Mouse (Mus musculus): Measurements from ENCODE around the gene Qsox2. TPM values are rescaled to one million over a fixed set of nuclear protein-coding genes. Genes with fewer than 3 reads are reported as not detected.

Gene Qsox2
- total RNA-seq, 2 experiments from 2014 or later: 25.3 to 25.7 TPM

- DNase-seq (ENCODE audit: low spot score in 2 of 2): no peak
Measured at GRCm38 (mm10) chr2:26207559-26207958, 29.8 kb downstream of the Qsox2 start.

GRCm38 (mm10) chr2:26205761-26206160 lies 31.6 kb downstream of the Qsox2 start:
- no peak for TF ChIP-seq CTCF (conservative IDR thresholded peaks at IDR 0.05)
- DNase-seq (ENCODE audit: low spot score in 2 of 2): no peak
- H3K27ac ChIP-seq: no peak overlapping the region
- H3K4me3 ChIP-seq: no peak overlapping the region

More at GRCm38 (mm10) chr2:26207559-26207958, 29.8 kb downstream of the Qsox2 start:
- no peak for TF ChIP-seq CTCF (conservative IDR thresholded peaks at IDR 0.05)
- H3K27ac ChIP-seq: no peak overlapping the region
- no peak overlapping the region for H3K4me3 ChIP-seq

DNA sequence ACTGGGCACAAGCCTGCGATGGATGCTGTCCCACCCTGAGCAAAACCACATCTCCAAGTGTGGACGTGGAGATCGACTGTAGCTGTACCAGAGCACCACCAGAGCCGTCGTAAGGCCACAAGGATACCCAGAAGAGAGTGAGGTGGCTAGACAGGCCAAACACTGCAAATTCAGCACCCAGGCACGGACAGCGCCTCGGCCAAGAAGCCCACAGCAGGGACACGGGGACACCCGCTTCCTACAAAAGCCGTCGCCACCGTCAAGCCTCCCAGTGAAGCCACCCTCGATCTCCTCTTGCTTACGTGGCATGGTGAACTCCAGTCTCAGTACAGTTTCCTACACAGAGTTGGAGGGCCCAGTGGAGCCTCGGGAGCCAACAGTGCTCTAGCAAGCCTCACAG lies 32.2 kb downstream of the Qsox2 start:
- no peak for TF ChIP-seq CTCF (conservative IDR thresholded peaks at IDR 0.05)
- no peak for DNase-seq (ENCODE audit: low spot score in 2 of 2)
- Histone ChIP-seq H3K27ac (no peak overlapping the region), H3K4me3 (no peak overlapping the region)

DNA sequence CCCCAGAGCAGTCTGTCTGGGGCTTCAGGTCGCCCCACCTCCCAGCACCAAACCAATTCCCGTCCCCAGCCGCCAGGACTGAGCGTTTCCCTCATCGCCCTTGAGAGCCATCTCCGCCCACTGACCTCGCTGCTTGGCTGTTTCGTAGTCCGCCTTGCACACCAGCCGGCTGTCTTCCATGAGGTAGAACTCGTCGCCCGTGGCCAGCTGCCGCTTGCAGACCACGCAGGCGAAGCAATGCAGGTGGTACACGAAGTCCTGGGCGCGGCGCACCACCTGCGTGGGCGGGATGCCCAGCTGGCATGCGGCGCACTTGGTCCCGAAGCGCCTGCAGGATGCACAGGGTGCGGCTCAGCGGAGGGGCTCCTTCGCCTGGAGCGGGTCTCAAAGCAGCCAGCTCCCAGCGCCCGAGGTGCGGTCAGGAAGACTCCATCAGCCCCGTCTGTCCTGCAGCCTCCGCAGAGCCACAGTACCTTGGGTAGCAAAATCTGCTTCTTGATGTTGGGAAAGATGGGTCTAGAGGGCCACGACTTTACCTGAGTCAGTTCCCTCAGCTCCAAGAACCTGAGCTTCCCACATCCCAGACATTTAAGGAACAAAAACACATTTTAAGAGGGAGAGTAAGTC lies 34.4 kb downstream of the Qsox2 start:
- Histone ChIP-seq H3K27ac (no peak overlapping the region), H3K4me3 (no peak overlapping the region)
- no peak for DNase-seq (ENCODE audit: low spot score in 2 of 2)
- no peak for TF ChIP-seq CTCF (conservative IDR thresholded peaks at IDR 0.05)

DNA sequence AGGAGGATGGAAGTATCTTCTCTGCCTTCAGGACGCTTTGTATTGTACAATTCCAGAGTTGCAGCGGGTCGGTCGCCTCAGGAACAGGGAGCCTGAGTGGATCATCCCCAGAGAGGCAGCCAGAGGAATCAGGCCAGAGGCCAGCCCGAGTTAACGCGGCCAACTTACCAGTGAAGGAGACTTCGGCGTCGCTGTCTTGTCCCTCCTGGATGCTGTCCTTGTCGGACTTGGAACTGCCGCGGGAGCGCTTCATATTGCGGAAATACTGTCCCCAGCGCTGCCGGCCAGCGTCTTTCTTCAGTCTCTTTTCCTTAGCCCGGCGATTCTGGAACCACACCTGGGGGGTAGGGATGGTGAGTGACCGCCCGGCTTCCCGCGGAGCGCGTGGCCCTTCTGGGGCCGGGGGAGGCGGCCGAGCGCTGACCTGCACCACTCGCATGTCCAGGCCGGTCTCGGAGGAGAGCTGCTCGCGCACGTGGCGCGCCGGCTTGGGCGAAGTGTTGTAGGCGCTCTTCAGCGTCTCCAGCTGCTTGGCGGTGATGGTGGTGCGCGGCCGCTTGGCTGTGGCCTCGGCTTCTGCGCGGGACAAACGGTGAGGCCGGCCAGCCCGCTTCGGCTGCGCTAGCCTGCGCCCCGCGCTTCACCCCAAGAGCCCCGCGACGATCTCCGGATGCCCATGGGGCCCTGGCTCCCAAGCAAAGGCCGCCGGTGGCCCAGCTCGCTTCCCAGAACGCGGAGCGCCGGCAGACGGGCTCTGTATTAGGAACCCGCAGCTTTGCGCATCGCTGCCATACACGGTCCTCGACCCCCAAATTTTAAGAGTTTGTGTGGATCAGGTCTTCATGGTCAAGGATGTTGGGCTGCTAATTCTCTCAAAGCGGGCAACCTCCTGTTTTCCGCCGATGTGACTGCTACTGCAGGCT lies 35.1 kb downstream of the Qsox2 start:
- no peak for DNase-seq (ENCODE audit: low spot score in 2 of 2)
- no peak for TF ChIP-seq CTCF (conservative IDR thresholded peaks at IDR 0.05)
- Histone ChIP-seq H3K27ac (no peak overlapping the region), H3K4me3 (no peak overlapping the region; the same call in 1 of the 2 replicates)

DNA sequence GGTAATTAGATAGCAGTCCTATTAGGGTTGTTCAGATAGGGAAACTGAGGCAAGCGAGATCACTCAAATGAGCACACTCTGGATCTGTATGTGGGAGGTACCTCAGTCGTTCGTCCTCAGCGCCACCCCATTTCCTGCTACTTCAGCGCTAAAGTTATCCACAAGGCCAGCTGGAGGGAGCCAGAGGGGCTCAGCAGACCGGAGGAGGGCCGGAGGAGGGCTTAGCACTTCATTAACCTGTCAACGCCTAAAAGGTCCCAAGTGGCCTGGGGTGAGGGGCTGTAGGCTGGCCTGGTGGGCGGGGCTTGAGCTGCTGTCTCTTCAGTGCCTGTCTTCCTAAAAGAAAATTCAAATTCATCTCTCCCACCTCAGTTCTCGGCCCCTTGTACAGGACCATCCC lies 38.8 kb downstream of the Qsox2 start:
- Histone ChIP-seq H3K27ac (no peak overlapping the region), H3K4me3 (no peak overlapping the region)
- DNase-seq (ENCODE audit: low spot score in 2 of 2): no peak
- no peak for TF ChIP-seq CTCF (conservative IDR thresholded peaks at IDR 0.05)

DNA sequence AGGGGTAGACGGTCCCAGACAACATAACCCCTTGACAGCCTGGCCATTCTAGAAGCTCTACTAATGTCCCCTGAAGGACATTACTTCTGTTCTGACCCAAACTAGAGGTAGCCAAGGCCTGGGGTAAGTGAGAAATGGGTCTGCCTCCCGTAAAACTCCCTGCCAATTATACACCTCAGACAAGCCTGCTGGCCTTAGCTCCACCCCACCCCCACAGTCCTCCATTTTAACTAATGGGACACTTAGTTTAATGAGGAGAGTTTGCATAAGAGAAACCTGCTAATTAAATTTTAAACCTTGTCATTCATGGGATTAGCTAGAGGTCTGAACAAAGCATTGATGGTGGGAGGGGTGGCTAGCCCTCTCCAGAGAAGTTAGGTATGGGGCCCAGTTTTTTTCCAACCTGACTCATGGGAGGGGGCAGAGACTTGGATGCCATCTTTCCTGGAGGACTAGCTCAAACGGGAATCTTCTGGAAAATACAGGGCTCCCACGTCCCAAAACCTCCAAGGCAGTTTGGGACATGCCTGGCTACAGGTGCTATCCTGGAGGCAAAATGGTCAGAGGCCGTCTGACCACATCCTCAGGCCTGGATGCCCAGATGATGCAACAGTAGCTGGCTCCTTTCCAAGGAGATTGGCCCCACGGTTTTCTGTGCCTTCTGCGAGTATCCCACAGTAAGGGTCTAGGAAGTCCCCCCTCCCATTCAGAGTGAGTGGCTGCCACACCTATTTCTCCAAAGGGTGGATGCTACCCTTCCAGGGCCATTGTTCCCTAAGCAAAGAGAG lies 42.6 kb downstream of the Qsox2 start:
- H3K27ac ChIP-seq: no peak overlapping the region
- H3K4me3 ChIP-seq: no peak overlapping the region
- no peak for DNase-seq (ENCODE audit: low spot score in 2 of 2)
- no peak for TF ChIP-seq CTCF (conservative IDR thresholded peaks at IDR 0.05)

DNA sequence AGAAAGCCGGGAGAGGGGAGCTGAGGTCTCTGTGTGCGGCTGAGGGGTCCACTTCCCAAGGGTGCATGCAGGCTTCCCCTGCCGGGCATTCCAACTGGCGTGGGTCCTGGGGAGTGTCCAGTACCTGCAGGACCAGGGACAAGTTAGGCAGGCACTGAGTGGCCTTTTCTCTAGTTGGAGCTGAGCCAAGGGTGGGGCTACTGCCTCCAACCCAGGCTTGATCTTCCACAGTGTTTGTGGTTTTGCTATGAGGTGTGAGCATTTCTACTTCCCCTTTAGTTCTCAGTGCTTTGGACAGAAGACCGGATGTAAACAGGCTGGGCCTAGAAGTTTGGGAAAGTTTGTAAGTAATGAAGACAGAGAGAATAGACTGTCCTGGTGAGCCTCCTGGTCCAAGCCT lies 48.8 kb downstream of the Qsox2 start:
- TF ChIP-seq CTCF (conservative IDR thresholded peaks at IDR 0.05): no peak
- DNase-seq (ENCODE audit: low spot score in 2 of 2): no peak
- Histone ChIP-seq H3K27ac (no peak overlapping the region), H3K4me3 (no peak overlapping the region)

DNA sequence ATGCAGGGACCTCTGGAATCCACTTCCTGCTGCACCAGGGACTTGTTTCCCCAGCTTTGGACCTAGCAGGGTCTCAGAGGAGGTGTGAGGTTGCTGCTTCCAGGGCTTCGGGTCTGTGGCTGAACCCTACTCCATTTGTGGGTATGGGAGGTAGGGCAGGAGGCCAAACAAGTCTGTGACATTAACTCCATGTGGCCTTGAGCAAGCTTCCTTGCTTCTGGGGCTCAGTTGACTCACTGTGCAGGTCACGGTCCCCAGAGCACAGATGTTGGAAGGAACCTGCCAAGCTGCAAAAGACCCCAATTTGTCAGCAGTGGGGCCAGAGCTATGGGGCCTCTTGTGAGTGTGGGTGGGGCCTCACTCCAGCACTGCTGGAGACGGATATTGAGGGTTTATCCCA lies 53.0 kb downstream of the Qsox2 start:
- no peak for TF ChIP-seq CTCF (conservative IDR thresholded peaks at IDR 0.05)
- Histone ChIP-seq H3K4me3 (no peak overlapping the region), H3K27ac (no peak overlapping the region)
- DNase-seq (ENCODE audit: low spot score in 2 of 2): no peak

DNA sequence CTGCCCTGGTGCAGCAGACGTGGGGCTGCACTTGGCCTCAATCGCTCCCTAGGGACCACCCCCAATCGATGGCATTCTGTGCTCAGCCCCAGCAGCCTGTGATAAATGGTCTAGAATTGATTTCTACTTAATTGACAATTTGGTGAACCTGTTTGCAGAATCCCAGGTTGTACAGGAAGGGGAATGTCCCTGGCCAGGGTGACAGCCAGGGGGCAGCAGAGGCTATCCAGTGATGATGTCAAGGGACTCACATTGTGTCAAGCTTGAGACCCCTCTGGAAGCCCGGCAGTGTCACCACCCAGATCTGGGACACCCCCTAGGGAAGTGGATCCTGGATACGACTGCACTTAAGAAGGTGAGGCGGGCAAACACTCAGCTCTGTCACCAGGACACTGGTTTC lies 54.7 kb downstream of the Qsox2 start:
- peak; percentile 83 for TF ChIP-seq CTCF (conservative IDR thresholded peaks at IDR 0.05)
- Histone ChIP-seq H3K27ac (no peak overlapping the region), H3K4me3 (no peak overlapping the region)
- DNase-seq (ENCODE audit: low spot score in 2 of 2): peak in 1 of 2 experiments; percentile 47

DNA sequence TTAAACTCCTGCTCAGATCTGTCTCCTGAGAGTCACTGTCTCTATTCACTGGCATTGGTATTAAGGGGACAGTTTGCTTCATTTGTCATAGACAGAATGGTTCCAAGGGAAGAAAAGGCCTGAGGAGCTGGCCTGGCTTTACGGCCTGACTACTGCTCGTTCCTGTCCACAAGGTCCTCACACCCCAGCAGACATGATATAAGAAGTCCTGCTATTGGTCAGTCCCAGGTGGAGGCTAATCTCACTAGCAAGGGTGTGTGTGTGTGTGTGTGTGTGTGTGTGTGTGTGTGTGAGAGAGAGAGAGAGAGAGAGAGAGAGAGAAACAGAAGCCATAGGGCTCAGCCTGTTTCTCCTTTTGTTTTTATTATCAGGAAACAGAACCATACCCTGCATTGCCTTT lies 60.1 kb downstream of the Qsox2 start:
- Histone ChIP-seq H3K4me3 (no peak overlapping the region), H3K27ac (no peak overlapping the region)
- TF ChIP-seq CTCF (conservative IDR thresholded peaks at IDR 0.05): no peak
- DNase-seq (ENCODE audit: low spot score in 2 of 2): no peak

- Histone ChIP-seq H3K27ac (no peak overlapping the region), H3K4me3 (no peak overlapping the region)
- TF ChIP-seq CTCF (conservative IDR thresholded peaks at IDR 0.05): no peak
- DNase-seq (ENCODE audit: low spot score in 2 of 2): no peak
Measured at GRCm38 (mm10) chr2:26176731-26177130, 60.6 kb downstream of the Qsox2 start.

DNA sequence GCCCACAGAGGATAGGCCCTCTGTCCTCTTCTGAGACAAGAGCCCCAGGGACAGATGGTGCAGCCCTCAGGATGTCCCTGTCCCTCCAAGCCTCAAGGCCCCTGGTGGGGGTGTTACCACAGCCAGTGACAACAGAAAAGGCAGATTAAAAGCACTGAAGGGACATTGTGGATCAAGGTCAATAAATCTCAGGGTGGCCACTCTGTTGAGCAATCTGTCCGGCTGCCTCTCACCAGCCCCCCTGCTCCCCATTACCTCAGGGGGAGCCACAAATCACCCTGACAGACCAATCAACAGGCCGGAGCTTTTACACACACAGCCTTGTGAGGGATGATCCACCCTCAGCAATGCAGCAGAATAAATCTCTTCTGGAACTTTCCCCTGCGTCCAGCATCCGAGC lies 62.1 kb downstream of the Qsox2 start:
- DNase-seq (ENCODE audit: low spot score in 2 of 2): no peak
- Histone ChIP-seq H3K27ac (no peak overlapping the region), H3K4me3 (no peak overlapping the region)
- no peak for TF ChIP-seq CTCF (conservative IDR thresholded peaks at IDR 0.05)

Measured in layer of hippocampus, adult 2 months (tissue).